In genomic region chr1:36067611-36068010, GRCm38 (mm10) we compare ENCODE assay signal across 7 mouse cellular contexts. TPM values are rescaled to one million over a fixed set of nuclear protein-coding genes. Genes with fewer than 3 reads are reported as not detected.
DNase-seq lines count a peak whose midpoint lies in the region; ATAC-seq and TF ChIP-seq lines count a peak whose summit lies in the region.

No protein-coding gene starts in this region.

- H3K4me3 ChIP-seq in lung, embryonic 16.5 days (ENCODE audit: low read length): peak overlapping the region; percentile 82
- H3K4me3 ChIP-seq in forebrain, embryonic 11.5 days (ENCODE audit: low read depth, low read length): peak overlapping the region; percentile 78
- H3K4me3 ChIP-seq in limb, embryonic 11.5 days (ENCODE audit: low read depth, low read length): peak overlapping the region; percentile 73
- H3K4me3 ChIP-seq in olfactory bulb, adult 2 months (ENCODE audit: insufficient read depth, low read depth, low read length): peak overlapping the region; percentile 80

- H3K36me3 ChIP-seq in lung, embryonic 16.5 days (ENCODE audit: control insufficient read depth, insufficient read depth, low read length): no peaks in the 10 kb centered on the region
- H3K36me3 ChIP-seq in forebrain, embryonic 11.5 days (ENCODE audit: control insufficient read depth, insufficient read depth, low read length): no peaks in the 10 kb centered on the region
- H3K36me3 ChIP-seq in limb, embryonic 11.5 days (ENCODE audit: control insufficient read depth, insufficient read depth, low read length): no peaks in the 10 kb centered on the region

- no peak for TF ChIP-seq POLR2A in olfactory bulb, adult 2 months (IDR thresholded peaks at IDR 0.05; ENCODE audit: insufficient read depth, low read depth, low read length)

- H3K27ac ChIP-seq in lung, embryonic 16.5 days (ENCODE audit: low read length): no peak overlapping the region
- H3K27ac ChIP-seq in forebrain, embryonic 11.5 days (ENCODE audit: low read depth, low read length): no peak overlapping the region
- H3K27ac ChIP-seq in limb, embryonic 11.5 days (replicated peaks; ENCODE audit: low read depth, low read length): no peak overlapping the region
- peak overlapping the region; percentile 84 for H3K27ac ChIP-seq in olfactory bulb, adult 2 months (ENCODE audit: insufficient read depth, low read depth, low read length)

- H3K4me2 ChIP-seq in lung, embryonic 16.5 days (ENCODE audit: low read depth, low read length): peak overlapping the region; percentile 57
- peak overlapping the region; percentile 97; the same call in 1 of the 2 replicates for H3K4me2 ChIP-seq in forebrain, embryonic 11.5 days (ENCODE audit: low read depth, low read length, severe bottlenecking)
- H3K4me2 ChIP-seq in limb, embryonic 11.5 days (ENCODE audit: low read depth, severe bottlenecking): peak overlapping the region; percentile 96

- ATAC-seq in lung, embryonic 16.5 days (ENCODE audit: low read depth): no peak
- ATAC-seq in forebrain, embryonic 11.5 days (replicated peaks; ENCODE audit: low FRiP score): 0 out of 2 replicates have a peak, but pooled peaks have one; percentile 1
- no peak for ATAC-seq in limb, embryonic 11.5 days (ENCODE audit: insufficient number of reproducible peaks, low FRiP score, low TSS enrichment, low read depth)

- DNase-seq in lung, postnatal 36 days: no peak
- DNase-seq in forebrain, embryonic 11.5 days (ENCODE audit: low spot score): no peak
- DNase-seq in limb, embryonic 11.5 days (ENCODE audit: low spot score): no peak
- DNase-seq in Muller cell, postnatal 12 days (ENCODE audit: inconsistent ontology term): no peak
- no peak for DNase-seq in left cerebral cortex, adult 18-20 months (ENCODE audit: low spot score in 2 of 2)

- H3K27me3 ChIP-seq in lung, embryonic 16.5 days (ENCODE audit: control insufficient read depth, insufficient read depth, low read depth, low read length): no peaks in the 10 kb centered on the region
- 0 out of 2 replicates have a peak, but pooled peaks cover 4% of the 10 kb centered on the region for H3K27me3 ChIP-seq in forebrain, embryonic 11.5 days (ENCODE audit: control insufficient read depth, insufficient read depth, low read length)
- 0 out of 2 replicates have a peak, but pooled peaks cover 3% of the 10 kb centered on the region for H3K27me3 ChIP-seq in limb, embryonic 11.5 days (ENCODE audit: control insufficient read depth, insufficient read depth, low read length)

- H3K4me1 ChIP-seq in lung, embryonic 16.5 days (replicated peaks; ENCODE audit: control insufficient read depth, insufficient read depth, low read length): peaks cover 38% of the 10 kb centered on the region
- H3K4me1 ChIP-seq in forebrain, embryonic 11.5 days (replicated peaks; ENCODE audit: control insufficient read depth, insufficient read depth, low read length): peaks cover 30% of the 10 kb centered on the region
- peaks cover 29% of the 10 kb centered on the region for H3K4me1 ChIP-seq in limb, embryonic 11.5 days (ENCODE audit: control insufficient read depth, insufficient read depth, low read length)
- H3K4me1 ChIP-seq in olfactory bulb, adult 2 months (ENCODE audit: control insufficient read depth, insufficient read depth, low read length): peaks cover 42% of the 10 kb centered on the region

- peak overlapping the region; percentile 59 for H3K9ac ChIP-seq in lung, embryonic 16.5 days (ENCODE audit: low read length)
- peak overlapping the region; percentile 73 for H3K9ac ChIP-seq in forebrain, embryonic 11.5 days (ENCODE audit: low read length)
- 0 out of 2 replicates have a peak overlapping the region, but pooled peaks have one; percentile 4 for H3K9ac ChIP-seq in limb, embryonic 11.5 days (ENCODE audit: low read length)

- TF ChIP-seq CTCF in olfactory bulb, adult 2 months (IDR thresholded peaks at IDR 0.05; ENCODE audit: insufficient read depth, low read depth, low read length): no peak

- 25% methylated on average over 12 of the region's 12 CpGs for WGBS in lung, embryonic 16.5 days
- WGBS in forebrain, embryonic 11.5 days: 24% methylated on average over 12 of the region's 12 CpGs
- 25% methylated on average over 12 of the region's 12 CpGs for WGBS in limb, embryonic 11.5 days
- WGBS in olfactory bulb, adult 2 months: 34% methylated on average over 12 of the region's 12 CpGs

- H3K9me3 ChIP-seq in lung, embryonic 16.5 days (ENCODE audit: control insufficient read depth, low read length): no peaks in the 10 kb centered on the region
- H3K9me3 ChIP-seq in forebrain, embryonic 11.5 days (ENCODE audit: control insufficient read depth, low read length): no peaks in the 10 kb centered on the region
- no peaks in the 10 kb centered on the region for H3K9me3 ChIP-seq in limb, embryonic 11.5 days (ENCODE audit: control insufficient read depth, low read length)

RNA-seq across cellular contexts. Expression of gene Hs6st1, which starts 0.6 kb away (rescaled TPM):
- polyA plus RNA-seq in lung, embryonic 16.5 days (2015; fragmentation: Nextera tagmentation; extraction: Ambion mirVana): 4.4 and 5.1 TPM in 2 replicates
- 14.9 and 17.3 TPM in 2 replicates for polyA plus RNA-seq in forebrain, embryonic 11.5 days (2014; fragmentation: Nextera tagmentation; extraction: Ambion mirVana)
- polyA plus RNA-seq in limb, embryonic 11.5 days (2014; fragmentation: Nextera tagmentation; extraction: Ambion mirVana): 8.4 and 9.7 TPM in 2 replicates
- not detected in 2 replicates for polyA plus RNA-seq in olfactory bulb, adult 2 months (2012; ENCODE audit: insufficient read depth, insufficient read length, low replicate concordance, missing spikeins)
- 10 to 100 TPM; 48.6 to 51.7 TPM for total RNA-seq in left cerebral cortex, adult 18-20 months (2021)

Comparison
In these comparisons a context has a peak if more than half of its experiments do, and no peak if none do; other contexts are left out.
1. H3K9ac ChIP-seq: peak in every context shown above with its lines; median percentile 73 in forebrain, embryonic 11.5 days; 59 in lung, embryonic 16.5 days; 4 in limb, embryonic 11.5 days.